Mouse (Mus musculus) left cerebral cortex, postnatal 14 days (tissue): ENCODE measurements at regions not wholly inside any gene's neighbourhood (a gene's known extent, or its start where the extent isn't known, plus 50 kb on each side); places are given as distances from the start of the nearest gene placed in this dataset.
A peak's percentile ranks its signal among the peaks of the same experiment; 100 is the strongest.

Experiments used
- DNase-seq, 2 experiments: peaks; one replicate each; pipeline ENCODE4 v3.0.0; 2021 to 2022; ENCODE audit warnings: low spot score in 2 of 2, mixed read lengths in 1 of 2
- intact Hi-C: fragments of 180-260 bp; cut with DNase I; formaldehyde crosslinking; loops from one replicate; pipeline ENCODE4 v1.15.1; 2025

DNA sequence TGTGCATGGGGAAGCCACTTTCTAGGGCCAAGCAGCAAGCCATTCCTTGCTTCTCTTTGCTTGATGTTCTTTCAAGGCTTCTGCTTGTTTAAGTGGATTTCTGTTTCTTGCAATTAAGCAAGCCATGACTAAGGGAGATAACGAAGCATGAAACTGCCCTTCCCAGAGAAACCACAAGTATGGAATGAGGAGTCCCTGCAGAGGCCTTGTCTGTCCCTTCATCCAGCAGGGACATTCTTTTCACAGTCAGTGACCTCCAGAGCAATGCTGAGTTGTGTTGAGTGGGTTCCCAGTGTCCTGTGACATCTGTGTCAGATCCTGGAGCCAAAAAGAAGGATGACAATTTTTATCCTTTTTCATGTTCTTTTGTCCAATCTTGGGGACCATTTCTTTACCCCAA is 124.9 kb upstream of the Bmp2 start:
- no peak for DNase-seq
- intact Hi-C loops: no loop called here

DNA sequence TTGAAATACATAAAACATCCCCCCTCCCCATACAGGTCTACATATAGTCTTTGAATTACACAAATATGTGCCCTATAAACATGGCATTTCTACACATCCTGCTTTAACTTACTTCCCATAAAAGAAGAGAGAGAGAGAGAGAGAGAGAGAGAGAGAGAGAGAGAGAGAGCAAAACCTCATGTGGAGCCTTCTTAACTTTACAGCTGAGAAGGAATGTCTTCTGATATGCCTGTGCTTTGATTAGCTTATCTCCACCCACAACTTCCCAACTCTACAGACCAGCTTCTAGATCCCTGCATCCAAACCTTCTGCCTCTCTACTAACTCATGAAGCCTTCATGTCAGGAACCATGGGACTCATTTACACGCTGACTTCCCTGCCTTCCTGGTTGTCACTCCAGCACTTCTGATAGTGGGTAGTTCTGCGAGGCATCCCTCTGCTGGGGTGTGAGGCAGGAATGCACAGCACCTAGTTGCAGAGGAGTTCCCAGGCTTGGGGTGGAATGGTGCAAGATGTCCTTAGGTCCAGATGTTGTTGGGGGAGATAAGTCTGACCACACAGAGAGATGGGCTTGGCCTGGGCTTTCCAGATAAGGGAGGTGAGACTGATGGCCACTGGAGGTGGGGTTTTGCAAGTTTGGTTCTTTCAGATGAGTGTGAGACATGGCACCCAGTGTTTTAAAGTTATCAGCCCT is 122.4 kb upstream of the Bmp2 start:
- no peak for DNase-seq
- intact Hi-C loops: no loop called here

DNA sequence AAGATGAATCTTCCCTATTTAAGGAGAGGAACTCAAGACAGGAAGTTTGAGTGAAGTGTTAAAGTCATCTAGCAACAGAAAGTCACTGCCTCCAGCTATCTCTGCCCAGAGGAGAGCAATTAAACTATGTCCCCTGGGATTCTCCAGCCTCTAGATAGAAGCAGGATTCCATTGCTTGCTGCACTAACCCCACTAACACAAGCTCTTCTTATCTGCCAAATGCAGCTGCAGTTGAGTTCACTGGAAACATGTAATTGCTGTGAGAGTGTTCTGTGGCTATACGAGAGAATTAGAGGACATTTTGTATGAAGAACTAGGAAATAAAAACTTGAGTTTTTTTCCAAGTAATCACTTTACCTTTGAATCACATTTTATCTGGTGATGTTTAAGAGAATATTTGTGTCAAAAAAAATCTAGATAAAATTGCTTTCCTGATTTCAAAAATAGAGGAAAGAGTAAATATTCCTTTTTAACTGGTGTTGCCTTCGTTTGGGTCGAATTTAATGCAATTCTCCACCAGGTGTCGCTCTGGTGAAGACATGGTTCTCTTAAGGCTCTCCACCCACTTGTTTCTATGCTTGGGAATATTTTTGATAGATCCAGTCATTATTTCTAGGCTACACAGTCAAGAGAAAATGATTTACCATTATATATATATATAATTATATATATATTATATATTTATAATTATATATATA is 121.1 kb upstream of the Bmp2 start:
- intact Hi-C loops: no loop called here
- peak; percentile 19 to 44 for DNase-seq

DNA sequence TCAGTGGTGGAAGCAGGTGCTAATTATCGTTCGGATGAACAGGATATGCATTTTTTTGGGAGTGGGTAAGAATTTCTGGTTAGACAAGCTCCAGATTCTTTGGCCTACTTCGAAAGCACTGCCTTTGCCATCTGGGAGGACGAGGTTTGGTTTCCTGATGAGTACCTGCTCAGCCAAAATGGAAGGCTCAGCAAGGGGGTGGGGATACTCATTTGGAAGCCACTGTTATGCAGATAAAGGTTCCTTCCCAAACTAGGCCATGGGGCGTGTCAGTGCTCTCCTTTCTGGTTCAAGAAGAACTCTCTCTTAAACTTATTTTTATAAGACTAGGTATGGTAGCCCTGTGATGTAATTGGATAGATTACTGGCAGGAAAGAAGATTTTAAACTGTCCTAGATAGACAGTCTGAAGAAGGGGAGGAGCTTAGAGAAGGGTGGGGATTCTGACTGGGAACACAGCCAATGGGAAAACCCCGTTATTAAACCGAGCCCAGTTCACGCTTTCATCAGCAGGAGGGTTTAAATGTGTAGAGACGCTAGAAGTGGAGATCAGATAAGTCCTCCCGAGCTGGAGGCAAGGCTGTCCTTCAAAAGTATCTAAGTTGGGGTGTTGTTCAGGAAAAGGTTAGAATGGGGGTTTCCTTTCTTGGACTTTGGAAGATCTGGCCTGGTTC is 119.7 kb upstream of the Bmp2 start:
- intact Hi-C loops: no loop called here
- no peak for DNase-seq

- DNase-seq: peak; percentile 26 to 28
- intact Hi-C loops: no loop called here
These were observed 114.8 kb upstream of the Bmp2 start for GRCm38 (mm10) chr2:133436913-133437843.

GRCm38 (mm10) chr2:133438018-133438417 is 113.9 kb upstream of the Bmp2 start:
- no peak for DNase-seq
- intact Hi-C loops: no loop called here

GRCm38 (mm10) chr2:133443024-133443423 is 108.9 kb upstream of the Bmp2 start:
- DNase-seq: no peak
- intact Hi-C loops: no loop called here

GRCm38 (mm10) chr2:133443490-133443889 is 108.5 kb upstream of the Bmp2 start:
- intact Hi-C loops: no loop called here

DNA sequence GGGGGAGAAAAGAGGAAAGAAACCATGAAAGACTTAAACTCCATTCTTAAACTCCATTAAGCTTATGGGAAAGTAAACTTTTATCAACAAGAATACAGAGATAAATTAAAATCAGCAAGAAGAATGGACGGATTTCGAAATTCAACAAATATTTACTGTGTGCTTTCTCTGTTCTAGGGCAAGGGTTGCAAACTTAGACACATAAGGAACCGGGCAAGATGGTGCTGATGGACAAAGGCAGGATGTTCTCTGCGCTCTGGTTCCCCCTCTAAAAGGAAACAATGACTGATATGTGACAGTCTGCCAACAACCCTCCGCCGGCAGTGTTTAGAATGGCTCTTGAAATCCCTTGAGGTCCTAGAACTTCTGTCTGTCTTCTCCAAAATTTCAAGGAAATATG is 99.0 kb upstream of the Bmp2 start:
- DNase-seq: no peak
- intact Hi-C loops: no loop called here

More at GRCm38 (mm10) chr2:133443490-133443889, 108.5 kb upstream of the Bmp2 start:
- DNase-seq: no peak

DNA sequence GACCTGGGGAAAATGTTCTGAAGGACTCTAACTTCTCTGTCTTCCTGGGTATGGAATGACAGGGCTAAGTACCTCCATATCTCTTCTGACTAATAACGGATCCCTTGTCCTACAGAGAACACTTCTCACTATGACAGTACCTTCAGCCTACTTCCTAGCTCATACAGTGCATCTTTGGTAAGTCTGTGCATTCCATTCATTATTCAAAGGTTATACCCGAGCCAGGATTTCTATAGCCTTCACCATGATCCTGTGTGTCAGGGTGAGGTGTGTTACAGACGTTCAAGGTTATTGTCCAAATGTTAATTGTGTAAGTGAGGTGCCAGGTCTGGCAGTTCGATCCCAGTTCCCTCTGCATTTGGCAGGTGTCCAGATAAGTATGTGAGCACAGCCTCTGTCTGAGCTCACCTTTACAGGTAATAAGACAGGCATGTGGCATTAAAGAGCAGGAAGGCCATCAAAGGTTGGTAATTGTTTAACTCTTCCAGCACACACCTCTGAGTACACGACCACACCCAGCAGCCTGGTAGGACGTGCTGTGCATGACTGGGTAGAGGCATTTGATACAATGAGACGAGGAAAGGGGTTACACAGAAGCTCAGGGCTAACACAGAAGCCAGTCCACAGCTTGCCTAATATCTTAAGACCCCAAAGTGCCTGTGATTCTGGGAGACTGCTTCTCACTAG is 96.3 kb upstream of the Bmp2 start:
- intact Hi-C loops: no loop called here
- DNase-seq: no peak

- intact Hi-C loops: no loop called here
- DNase-seq: no peak
These were observed 95.2 kb upstream of the Bmp2 start for GRCm38 (mm10) chr2:133456785-133457184.

DNA sequence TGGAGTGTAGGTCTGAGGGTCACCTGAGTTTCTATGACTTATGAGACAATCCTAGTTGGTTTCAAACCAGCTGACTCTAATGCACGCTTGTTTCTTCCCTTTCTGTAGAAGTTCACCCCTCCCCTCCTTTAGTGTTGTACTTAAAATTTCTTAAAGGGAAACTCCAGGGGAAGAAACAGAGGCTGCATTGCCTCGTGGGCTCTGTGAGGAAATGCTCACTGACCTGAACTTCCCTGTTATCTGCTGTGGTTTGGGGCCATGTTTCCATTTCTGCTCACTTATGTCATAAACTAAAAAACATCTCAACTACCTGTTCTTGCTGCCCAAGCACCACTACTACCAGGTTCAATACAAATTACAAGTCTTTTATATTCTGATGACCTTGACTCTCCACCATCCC is 93.2 kb upstream of the Bmp2 start:
- intact Hi-C loops: no loop called here
- DNase-seq: no peak

- intact Hi-C loops: no loop called here
- no peak for DNase-seq
These were observed 91.1 kb upstream of the Bmp2 start for GRCm38 (mm10) chr2:133460814-133461213.

GRCm38 (mm10) chr2:133462378-133462777 is 89.6 kb upstream of the Bmp2 start:
- no peak for DNase-seq
- intact Hi-C loops: no loop called here

GRCm38 (mm10) chr2:133467170-133468168 is 84.5 kb upstream of the Bmp2 start:
- no peak for DNase-seq
- intact Hi-C loops: no loop called here

DNA sequence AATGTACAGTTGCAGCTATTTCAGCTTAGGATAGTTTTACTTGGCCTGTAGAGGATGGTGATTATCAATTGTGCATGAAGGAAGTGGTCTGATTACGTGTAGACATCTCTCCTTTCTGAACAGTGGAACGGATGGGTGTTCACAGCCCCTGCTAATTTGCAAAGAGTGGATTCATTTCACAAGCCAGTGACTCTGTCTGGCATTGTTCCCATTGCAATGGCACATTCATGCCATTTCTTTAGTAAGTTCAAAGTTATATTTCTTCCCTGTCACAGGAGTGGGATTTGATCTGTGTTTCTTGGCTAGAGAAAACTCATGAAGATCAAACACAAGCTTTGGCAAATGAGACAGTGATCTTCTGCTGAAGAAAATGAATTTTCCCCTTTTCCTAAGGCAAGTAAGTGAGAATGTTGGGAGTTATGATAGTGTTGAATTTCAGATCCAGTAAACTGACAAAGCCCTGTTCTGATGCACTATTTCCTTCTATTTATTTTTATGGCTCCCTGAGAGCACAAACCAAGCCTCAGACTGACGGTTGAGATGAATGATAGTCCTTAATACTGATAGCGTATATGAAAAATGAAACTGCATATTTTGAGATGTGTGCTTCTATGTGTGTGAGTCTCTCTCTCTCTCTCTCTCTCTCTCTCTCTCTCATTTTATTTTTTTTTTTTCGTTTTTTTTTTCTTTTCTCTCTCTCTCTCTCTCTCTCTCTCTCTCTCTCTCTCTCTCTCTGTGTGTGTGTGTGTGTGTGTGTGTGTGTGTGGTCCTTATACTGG is 78.8 kb upstream of the Bmp2 start:
- intact Hi-C loops: no loop called here

DNA sequence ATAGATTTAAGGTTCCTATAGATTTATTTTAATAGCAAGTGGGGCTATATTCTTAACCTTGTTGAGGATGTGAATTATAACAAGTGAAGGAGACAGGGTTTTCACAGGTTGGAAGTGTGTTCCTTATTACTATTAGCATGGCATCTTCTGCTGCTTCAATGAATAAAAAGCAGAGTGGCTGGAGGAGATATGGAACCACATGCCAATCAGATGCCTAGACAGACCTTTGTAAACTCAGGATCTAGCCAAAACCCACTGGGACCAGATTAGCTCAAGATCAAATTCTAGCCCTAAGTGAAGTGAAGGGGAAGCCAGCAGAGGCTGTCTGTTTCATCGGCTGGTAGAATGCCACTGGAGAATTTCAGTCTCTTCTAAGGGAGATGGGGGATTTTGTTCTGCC is 77.8 kb upstream of the Bmp2 start:
- DNase-seq: no peak
- intact Hi-C loops: no loop called here

More for the DNA sequence above, 78.8 kb upstream of the Bmp2 start:
- no peak for DNase-seq
